Mouse (Mus musculus): ENCODE measurements at regions not wholly inside any gene's neighbourhood (a gene's known extent, or its start where the extent isn't known, plus 50 kb on each side); places are given as distances from the start of the nearest gene placed in this dataset.

- no peak for TF ChIP-seq CTCF (IDR thresholded peaks at IDR 0.05; ENCODE audit: extremely low read depth, insufficient read depth, insufficient read length, insufficient replicate concordance)
- TF ChIP-seq POLR2A (IDR thresholded peaks at IDR 0.05; ENCODE audit: low read depth, low read length), result no peak
Observed at GRCm38 (mm10) chr8:128078740-128079139, 279.7 kb upstream of the Nrp1 start.
